Mouse (Mus musculus) stomach, embryonic 16.5 days (tissue): ENCODE results near the gene Nedd8. TPM values are rescaled to one million over a fixed set of nuclear protein-coding genes. Genes with fewer than 3 reads are reported as not detected.

Experiments
- ATAC-seq: fragments of 200-750 bp; cut with Nextera tagmentation; 2 replicates; pipeline ENCODE4 v1.8.0; 2017; ENCODE audit warnings: moderate number of reproducible peaks, moderate TSS enrichment; ENCODE audit not compliant: insufficient read depth, low FRiP score
- H3K27ac ChIP-seq: fragments of 300-500 bp; sonication (generic); 2 replicates; pipeline ENCODE4 v1.5.1; 2014; ENCODE audit warnings: low read length
- H3K27me3 ChIP-seq: fragments of 300-500 bp; sonication (generic); 2 replicates; pipeline ENCODE4 v1.6.1; 2014; ENCODE audit warnings: low read length, control low read depth, mixed read lengths; ENCODE audit not compliant: control insufficient read depth, insufficient read depth
- H3K36me3 ChIP-seq: fragments of 300-500 bp; sonication (generic); 2 replicates; pipeline ENCODE4 v1.6.1; 2014; ENCODE audit warnings: low read length; ENCODE audit not compliant: control insufficient read depth, insufficient read depth
- H3K4me1 ChIP-seq: fragments of 300-500 bp; sonication (generic); 2 replicates; pipeline ENCODE4 v1.6.1; 2014; ENCODE audit warnings: low read length, control low read depth, mixed read lengths; ENCODE audit not compliant: control insufficient read depth, insufficient read depth
- H3K4me2 ChIP-seq: fragments of 300-500 bp; sonication (generic); 2 replicates; pipeline ENCODE4 v1.6.1; 2014; ENCODE audit warnings: low read depth, low read length, mixed read lengths
- H3K4me3 ChIP-seq: fragments of 300-500 bp; sonication (generic); replicated peaks from 2 replicates; pipeline ENCODE4 v1.5.1; 2014; ENCODE audit warnings: mild to moderate bottlenecking, low read length
- H3K9ac ChIP-seq: fragments of 300-500 bp; sonication (generic); 2 replicates; pipeline ENCODE4 v1.6.1; 2014; ENCODE audit warnings: low read length
- H3K9me3 ChIP-seq: fragments of 300-500 bp; sonication (generic); replicated peaks from 2 replicates; pipeline ENCODE4 v1.6.1; 2016; ENCODE audit warnings: low read length, control low read depth; ENCODE audit not compliant: control insufficient read depth
- WGBS: fragments of 180-500 bp; shearing (Covaris S2); extraction: QIAGEN DNeasy Blood & Tissue Kit; methylation state at CpG from one replicate; pipeline ENCODE4 v1.1.7; 2014; 5-methylcytosine and 5-hydroxymethylcytosine counted together
- polyA plus RNA-seq: library from polyadenylated mRNA; unstranded; fragments of >200 nt; fragmentation: Nextera tagmentation; extraction: Ambion mirVana; gene quantifications from 2 replicates; pipeline ENCODE4 v1.2.1, GENCODE M21; 2015

Gene Nedd8
- polyA plus RNA-seq: 462 and 484 TPM in 2 replicates

GRCm38 (mm10) chr14:55671833-55672740, at the start of gene Nedd8, which contains the start of gene Gmpr2:
Gene Nedd8, minus strand, starts transcription at chr14:55672124.
Gene Gmpr2, plus strand, starts transcription at chr14:55671941.
- no peaks in the 10 kb centered on the region for H3K27me3 ChIP-seq
- under 1% methylated on average over 38 of the region's 38 CpGs for WGBS
- H3K4me3 ChIP-seq: peak within 1 kb of the TSS; percentile 86
- H3K27ac ChIP-seq: peak within 1 kb of the TSS; percentile 88
- ATAC-seq: peak; percentile 99
- H3K4me2 ChIP-seq: peak within 1 kb of the TSS; percentile 81
- H3K9ac ChIP-seq: peak within 1 kb of the TSS; percentile 88
- peaks cover 12% of the 10 kb centered on the region; the same call in 1 of the 2 replicates for H3K4me1 ChIP-seq
- H3K9me3 ChIP-seq: no peaks in the 10 kb centered on the region
- 0 out of 2 replicates have a peak, but pooled peaks cover 12% of the 10 kb centered on the region for H3K36me3 ChIP-seq

GRCm38 (mm10) chr14:55721076-55721475, 49.2 kb upstream of the Nedd8 start:
- Histone ChIP-seq H3K4me2 (peak overlapping the region; percentile 87), H3K4me1 (peaks cover 4% of the 10 kb centered on the region; the same call in 1 of the 2 replicates), H3K27ac (peak overlapping the region; percentile 60), H3K4me3 (peak overlapping the region; percentile 92), H3K9ac (peak overlapping the region; percentile 92; the same call in 1 of the 2 replicates), H3K36me3 (no peaks in the 10 kb centered on the region), H3K27me3 (no peaks in the 10 kb centered on the region), H3K9me3 (no peaks in the 10 kb centered on the region)
- ATAC-seq: no peak
- 72% methylated on average over 6 of the region's 6 CpGs for WGBS

DNA sequence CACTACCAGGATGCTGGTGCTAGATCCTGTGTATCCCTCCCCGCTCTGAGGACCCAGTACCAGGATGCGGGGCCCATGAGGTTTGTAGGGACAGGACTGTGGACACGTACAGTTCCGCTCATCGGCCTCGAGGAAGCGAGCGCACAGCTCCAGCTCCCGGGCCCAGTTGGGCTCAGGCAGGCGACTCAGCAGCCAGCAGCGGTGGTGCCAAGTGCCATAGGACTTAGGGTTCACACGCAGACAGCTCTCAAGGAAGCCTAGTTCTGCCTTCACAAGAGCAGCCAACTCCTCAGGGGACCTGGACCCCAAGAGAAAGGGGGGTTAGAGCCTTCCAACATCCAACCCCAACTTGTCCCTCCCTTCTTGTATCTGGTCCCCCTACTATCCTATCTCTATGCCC, 48.7 kb upstream of the Nedd8 start:
- no peaks in the 10 kb centered on the region for H3K9me3 ChIP-seq
- no peak overlapping the region for H3K27ac ChIP-seq
- H3K4me2 ChIP-seq: peak overlapping the region; percentile 87; the same call in 1 of the 2 replicates
- ATAC-seq: no peak
- 89% methylated on average over 12 of the region's 12 CpGs for WGBS
- no peaks in the 10 kb centered on the region for H3K27me3 ChIP-seq
- H3K4me1 ChIP-seq: peaks cover 4% of the 10 kb centered on the region; the same call in 1 of the 2 replicates
- no peak overlapping the region; the same call in 1 of the 2 replicates for H3K9ac ChIP-seq
- H3K4me3 ChIP-seq: no peak overlapping the region
- no peaks in the 10 kb centered on the region for H3K36me3 ChIP-seq

DNA sequence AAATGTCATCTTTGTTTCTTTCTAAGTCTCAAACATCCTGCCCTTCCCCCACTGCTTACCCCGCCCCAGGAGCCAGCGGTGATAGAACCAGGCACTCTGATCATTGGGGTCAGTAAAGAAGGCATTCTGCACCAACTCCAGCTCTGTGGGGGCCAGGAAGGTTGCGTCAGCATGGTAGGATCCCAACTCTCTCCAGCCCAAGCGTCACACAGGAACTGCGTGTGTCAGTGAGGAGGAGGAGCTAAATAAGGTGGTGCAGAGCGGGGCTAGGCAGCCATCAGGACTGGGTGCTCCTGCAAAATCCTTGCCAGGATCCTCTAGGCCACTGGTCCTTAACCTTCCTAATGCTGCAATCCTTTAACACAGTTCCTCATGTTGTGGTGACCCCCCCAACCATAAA, 47.8 kb upstream of the Nedd8 start:
- Histone ChIP-seq H3K27ac (no peak overlapping the region), H3K36me3 (no peaks in the 10 kb centered on the region), H3K4me3 (no peak overlapping the region), H3K27me3 (no peaks in the 10 kb centered on the region), H3K9ac (no peak overlapping the region), H3K4me1 (peaks cover 7% of the 10 kb centered on the region), H3K9me3 (no peaks in the 10 kb centered on the region), H3K4me2 (no peak overlapping the region)
- 80% methylated on average over 6 of the region's 6 CpGs for WGBS
- no peak for ATAC-seq

- WGBS: 79% methylated on average over 8 of the region's 8 CpGs
- no peak overlapping the region for H3K27ac ChIP-seq
- no peak for ATAC-seq
These were observed 45.0 kb upstream of the Nedd8 start for GRCm38 (mm10) chr14:55716884-55717283.

GRCm38 (mm10) chr14:55716271-55716670, 44.3 kb upstream of the Nedd8 start:
- H3K27me3 ChIP-seq: no peaks in the 10 kb centered on the region
- H3K4me3 ChIP-seq: no peak overlapping the region
- no peak overlapping the region for H3K9ac ChIP-seq
- peaks cover 17% of the 10 kb centered on the region for H3K4me1 ChIP-seq
- peak overlapping the region; percentile 79 for H3K27ac ChIP-seq
- H3K36me3 ChIP-seq: no peaks in the 10 kb centered on the region
- ATAC-seq: no peak
- no peaks in the 10 kb centered on the region for H3K9me3 ChIP-seq
- WGBS: 92% methylated on average over 6 of the region's 6 CpGs
- no peak overlapping the region for H3K4me2 ChIP-seq

More at GRCm38 (mm10) chr14:55716884-55717283, 45.0 kb upstream of the Nedd8 start:
- no peaks in the 10 kb centered on the region for H3K9me3 ChIP-seq
- peaks cover 20% of the 10 kb centered on the region for H3K4me1 ChIP-seq
- no peak overlapping the region for H3K4me3 ChIP-seq
- no peak overlapping the region for H3K9ac ChIP-seq
- no peaks in the 10 kb centered on the region for H3K27me3 ChIP-seq
- no peaks in the 10 kb centered on the region for H3K36me3 ChIP-seq
- no peak overlapping the region for H3K4me2 ChIP-seq

- no peak overlapping the region for H3K4me3 ChIP-seq
- WGBS: 30% methylated on average over 6 of the region's 6 CpGs
- H3K4me1 ChIP-seq: peaks cover 15% of the 10 kb centered on the region
- peak; percentile 78 for ATAC-seq
- H3K9me3 ChIP-seq: no peaks in the 10 kb centered on the region
- H3K27ac ChIP-seq: peak overlapping the region; percentile 87
- no peak overlapping the region for H3K9ac ChIP-seq
- no peak overlapping the region for H3K4me2 ChIP-seq
- H3K27me3 ChIP-seq: no peaks in the 10 kb centered on the region
- H3K36me3 ChIP-seq: no peaks in the 10 kb centered on the region
These were observed 43.0 kb upstream of the Nedd8 start for GRCm38 (mm10) chr14:55714893-55715292.

GRCm38 (mm10) chr14:55713729-55714122, 41.8 kb upstream of the Nedd8 start, which contains the start of gene Tgm1:
Gene Tgm1, minus strand, starts transcription at chr14:55713926.
- peaks cover 15% of the 10 kb centered on the region for H3K4me1 ChIP-seq
- 23% methylated on average over 4 of the region's 4 CpGs for WGBS
- H3K4me2 ChIP-seq: peak within 1 kb of the TSS; percentile 53
- no peak for ATAC-seq
- peak within 1 kb of the TSS; percentile 37 for H3K4me3 ChIP-seq
- no peaks in the 10 kb centered on the region for H3K27me3 ChIP-seq
- H3K9me3 ChIP-seq: no peaks in the 10 kb centered on the region
- peak within 1 kb of the TSS; percentile 68 for H3K9ac ChIP-seq
- peak within 1 kb of the TSS; percentile 87 for H3K27ac ChIP-seq
- H3K36me3 ChIP-seq: no peaks in the 10 kb centered on the region
